In genomic region chr5:43948748-43949275, GRCm38 (mm10) we compare ENCODE assay signal across 9 mouse cellular contexts. TPM values are rescaled to one million over a fixed set of nuclear protein-coding genes. Genes with fewer than 3 reads are reported as not detected.
DNase-seq lines count a peak whose midpoint lies in the region; ATAC-seq and TF ChIP-seq lines count a peak whose summit lies in the region.
"Had no signal": no experiment of that assay in that cellular context is flagged by ENCODE, and none has a peak within 500 bp of the region (broad histone marks: within the 10 kb centered on the region; RNA-seq: fewer than 3 reads in every experiment).

No protein-coding gene starts in this region.

- no peaks in the 10 kb centered on the region for H3K36me3 ChIP-seq in lung, embryonic 14.5 days (ENCODE audit: insufficient read depth)
- H3K36me3 ChIP-seq: G1E had no signal

- 4% methylated on average over 8 of the region's 8 CpGs for WGBS in lung, embryonic 14.5 days

- peak; percentile 2 for DNase-seq in gastrocnemius, adult 18-20 months (ENCODE audit: low spot score)
- DNase-seq in gastrocnemius, adult 8-10 months (ENCODE audit: low spot score in 2 of 2), result no peak
- DNase-seq in c-Kit-positive CD71-negative TER-119-negative erythroid progenitor cells, embryonic 14.5 days (ENCODE audit: low read depth), result peak; percentile 5
- DNase-seq in heart, adult 8-10 months (ENCODE audit: low spot score), result peak; percentile 33
- peak; percentile 27 for DNase-seq in kidney, adult 18-20 months
- peak; percentile 52 for DNase-seq in lung, embryonic 14.5 days
- DNase-seq in retina, embryonic 14.5 days (ENCODE audit: low spot score), result peak; percentile 35
- no peak for DNase-seq in cerebellum, adult 8-10 months

- no peak for TF ChIP-seq CTCF in lung, embryonic 14.5 days (IDR thresholded peaks at IDR 0.05; ENCODE audit: low read depth)

- no peaks in the 10 kb centered on the region; the same call in 1 of the 2 replicates for H3K9me3 ChIP-seq in lung, embryonic 14.5 days (ENCODE audit: low read depth, low read length)
- H3K9me3 ChIP-seq: G1E had no signal

- peak overlapping the region; percentile 60 for H3K4me2 ChIP-seq in lung, embryonic 14.5 days

- H3K4me3 ChIP-seq in lung, embryonic 14.5 days (ENCODE audit: low read depth, low read length), result no peak overlapping the region

- peak overlapping the region; percentile 64 for H3K27ac ChIP-seq in lung, embryonic 14.5 days (ENCODE audit: low read depth)

- H3K9ac ChIP-seq in lung, embryonic 14.5 days, result no peak overlapping the region

- peak; percentile 36; the same call in 1 of the 2 replicates for ATAC-seq in lung, embryonic 14.5 days (ENCODE audit: insufficient read depth)

- 0 out of 2 replicates have a peak, but pooled peaks cover 3% of the 10 kb centered on the region for H3K4me1 ChIP-seq in lung, embryonic 14.5 days (ENCODE audit: insufficient read depth)

- H3K27me3 ChIP-seq in lung, embryonic 14.5 days (ENCODE audit: insufficient read depth, low read length), result no peaks in the 10 kb centered on the region

RNA-seq across cellular contexts. Expression of gene Fgfbp1, which starts 32.8 kb away (rescaled TPM):
- 10 to 100 TPM in 1 of 2 experiments, 1 to 10 TPM in 1; 6.4 to 10.4 TPM for total RNA-seq in gastrocnemius, adult 18-20 months (2021)
- 1 to 10 TPM; 3.0 to 7.8 (median 5.4) TPM for total RNA-seq in gastrocnemius, adult 8-10 months (2022)
- total RNA-seq in heart, adult 8-10 months (2022), result under 1 TPM in 3 of 4 experiments, not detected in 1; 0.22 to 0.28 (median 0.22) TPM
- polyA plus RNA-seq in lung, embryonic 14.5 days (2014; fragmentation: Nextera tagmentation; extraction: Ambion mirVana), result 12.1 and 14.4 TPM in 2 replicates
- polyA plus RNA-seq: G1E had no signal

RNA-seq across cellular contexts. Expression of gene Gm7879, which starts 35.9 kb away (rescaled TPM):
- 1 to 10 TPM; 6.3 to 6.8 TPM for total RNA-seq in gastrocnemius, adult 18-20 months (2021)
- 1 to 10 TPM; 5.2 to 6.5 (median 5.5) TPM for total RNA-seq in gastrocnemius, adult 8-10 months (2022)
- total RNA-seq in heart, adult 8-10 months (2022), result 1 to 10 TPM; 7.8 to 9.7 (median 8.4) TPM
- polyA plus RNA-seq in lung, embryonic 14.5 days (2014; fragmentation: Nextera tagmentation; extraction: Ambion mirVana), result 0.61 and 0.66 TPM in 2 replicates
- polyA plus RNA-seq: G1E had no signal

Comparison
In these comparisons a context has a peak if more than half of its experiments do, and no peak if none do; other contexts are left out.
1. DNase-seq: peak in gastrocnemius, adult 18-20 months (single experiment), c-Kit-positive CD71-negative TER-119-negative erythroid progenitor cells, embryonic 14.5 days (single experiment), heart, adult 8-10 months (single experiment), kidney, adult 18-20 months (single experiment), lung, embryonic 14.5 days (single experiment) and retina, embryonic 14.5 days (single experiment); none in gastrocnemius, adult 8-10 months (0 of 2) and cerebellum, adult 8-10 months (single experiment).